Mouse (Mus musculus): ENCODE measurements around the gene Col23a1.

GRCm38 (mm10) chr11:51311846-51312245, 22.1 kb downstream of the Col23a1 start:
- no peak for TF ChIP-seq CTCF (IDR thresholded peaks at IDR 0.05; ENCODE audit: borderline replicate concordance, insufficient read depth, low read depth, low read length)
- no peak for TF ChIP-seq POLR2A (IDR thresholded peaks at IDR 0.05; ENCODE audit: borderline replicate concordance, insufficient read depth, low read length)
